Mouse (Mus musculus): ENCODE measurements around the gene Cmah. TPM values are rescaled to one million over a fixed set of nuclear protein-coding genes. Genes with fewer than 3 reads are reported as not detected.

The Cmah gene
- polyA plus RNA-seq, 1 experiment from 2014 or later, result 0.57 TPM

- Histone ChIP-seq H3K27me3 (no peaks in the 10 kb centered on the region), H3K36me3 (no peaks in the 10 kb centered on the region), H3K4me2 (no peak overlapping the region), H3K4me3 (no peak overlapping the region), H3K9ac (no peak overlapping the region), H3K27ac (no peak overlapping the region), H3K9me3 (no peaks in the 10 kb centered on the region), H3K4me1 (no peaks in the 10 kb centered on the region)
- 59% methylated on average over 7 of the region's 7 CpGs for WGBS
- no peak for ATAC-seq (ENCODE audit: borderline replicate concordance, extremely low read depth, low FRiP score, low TSS enrichment)
Observed at GRCm38 (mm10) chr13:24463767-24464166, 136.6 kb downstream of the Cmah start.

- Histone ChIP-seq H3K27me3 (no peaks in the 10 kb centered on the region), H3K9ac (no peak overlapping the region), H3K4me3 (no peak overlapping the region), H3K9me3 (no peaks in the 10 kb centered on the region), H3K36me3 (no peaks in the 10 kb centered on the region), H3K27ac (no peak overlapping the region), H3K4me2 (no peak overlapping the region), H3K4me1 (no peaks in the 10 kb centered on the region)
- ATAC-seq (ENCODE audit: borderline replicate concordance, extremely low read depth, low FRiP score, low TSS enrichment), result no peak
- WGBS, result 87% methylated on average over 9 of the region's 9 CpGs
Observed at GRCm38 (mm10) chr13:24466027-24466426, 138.8 kb downstream of the Cmah start.

- Histone ChIP-seq H3K4me1 (no peaks in the 10 kb centered on the region), H3K27me3 (no peaks in the 10 kb centered on the region), H3K27ac (no peak overlapping the region), H3K4me3 (no peak overlapping the region), H3K36me3 (no peaks in the 10 kb centered on the region), H3K4me2 (no peak overlapping the region), H3K9me3 (no peaks in the 10 kb centered on the region), H3K9ac (no peak overlapping the region)
- WGBS, result 60% methylated on average over 4 of the region's 4 CpGs
- ATAC-seq (ENCODE audit: borderline replicate concordance, extremely low read depth, low FRiP score, low TSS enrichment), result no peak
Observed at GRCm38 (mm10) chr13:24467806-24468205, 140.6 kb downstream of the Cmah start.

GRCm38 (mm10) chr13:24477564-24477963 lies 150.4 kb downstream of the Cmah start:
- no peak overlapping the region for H3K9ac ChIP-seq
- H3K36me3 ChIP-seq, result no peaks in the 10 kb centered on the region
- 47% methylated on average over 5 of the region's 5 CpGs for WGBS
- H3K9me3 ChIP-seq, result no peaks in the 10 kb centered on the region
- H3K4me2 ChIP-seq, result no peak overlapping the region
- H3K4me3 ChIP-seq, result no peak overlapping the region
- no peak for ATAC-seq (ENCODE audit: borderline replicate concordance, extremely low read depth, low FRiP score, low TSS enrichment)
- no peaks in the 10 kb centered on the region for H3K27me3 ChIP-seq
- H3K27ac ChIP-seq, result no peak overlapping the region
- no peaks in the 10 kb centered on the region for H3K4me1 ChIP-seq

- Histone ChIP-seq H3K9me3 (no peaks in the 10 kb centered on the region), H3K36me3 (no peaks in the 10 kb centered on the region), H3K4me1 (no peaks in the 10 kb centered on the region), H3K27me3 (no peaks in the 10 kb centered on the region), H3K4me2 (no peak overlapping the region), H3K27ac (no peak overlapping the region), H3K4me3 (no peak overlapping the region), H3K9ac (no peak overlapping the region)
- no peak for ATAC-seq (ENCODE audit: borderline replicate concordance, extremely low read depth, low FRiP score, low TSS enrichment)
- WGBS, result 81% methylated on average over 2 of the region's 2 CpGs
Observed at GRCm38 (mm10) chr13:24479516-24479915, 152.3 kb downstream of the Cmah start.

- Histone ChIP-seq H3K9ac (no peak overlapping the region), H3K9me3 (no peaks in the 10 kb centered on the region), H3K27me3 (no peaks in the 10 kb centered on the region), H3K4me2 (no peak overlapping the region), H3K4me1 (no peaks in the 10 kb centered on the region), H3K4me3 (no peak overlapping the region), H3K27ac (no peak overlapping the region), H3K36me3 (no peaks in the 10 kb centered on the region)
- 69% methylated on average over 6 of the region's 6 CpGs for WGBS
- ATAC-seq (ENCODE audit: borderline replicate concordance, extremely low read depth, low FRiP score, low TSS enrichment), result no peak
Observed at GRCm38 (mm10) chr13:24480824-24481223, 153.6 kb downstream of the Cmah start.

GRCm38 (mm10) chr13:24481615-24482295 lies 154.6 kb downstream of the Cmah start:
- Histone ChIP-seq H3K36me3 (no peaks in the 10 kb centered on the region), H3K27ac (no peak overlapping the region), H3K9me3 (no peaks in the 10 kb centered on the region), H3K4me1 (no peaks in the 10 kb centered on the region), H3K9ac (no peak overlapping the region), H3K4me3 (no peak overlapping the region), H3K27me3 (no peaks in the 10 kb centered on the region), H3K4me2 (no peak overlapping the region)
- WGBS, result 52% methylated on average over 10 of the region's 10 CpGs
- no peak for ATAC-seq (ENCODE audit: borderline replicate concordance, extremely low read depth, low FRiP score, low TSS enrichment)

- H3K9ac ChIP-seq, result no peak overlapping the region
- no peak overlapping the region for H3K27ac ChIP-seq
- no peaks in the 10 kb centered on the region for H3K4me1 ChIP-seq
- H3K27me3 ChIP-seq, result no peaks in the 10 kb centered on the region
- no peak for ATAC-seq (ENCODE audit: borderline replicate concordance, extremely low read depth, low FRiP score, low TSS enrichment)
- no peak overlapping the region for H3K4me2 ChIP-seq
- no peaks in the 10 kb centered on the region for H3K36me3 ChIP-seq
- WGBS, result 91% methylated on average over 3 of the region's 3 CpGs
- no peaks in the 10 kb centered on the region for H3K9me3 ChIP-seq
- H3K4me3 ChIP-seq, result no peak overlapping the region
Observed at GRCm38 (mm10) chr13:24483691-24484090, 156.5 kb downstream of the Cmah start.

- Histone ChIP-seq H3K9ac (no peak overlapping the region), H3K27me3 (no peaks in the 10 kb centered on the region), H3K27ac (no peak overlapping the region), H3K36me3 (no peaks in the 10 kb centered on the region), H3K9me3 (no peaks in the 10 kb centered on the region), H3K4me3 (no peak overlapping the region), H3K4me1 (no peaks in the 10 kb centered on the region), H3K4me2 (no peak overlapping the region)
- 76% methylated on average over 3 of the region's 3 CpGs for WGBS
- ATAC-seq (ENCODE audit: borderline replicate concordance, extremely low read depth, low FRiP score, low TSS enrichment), result no peak
Observed at GRCm38 (mm10) chr13:24484811-24485210, 157.6 kb downstream of the Cmah start.

GRCm38 (mm10) chr13:24485964-24486363 lies 158.8 kb downstream of the Cmah start:
- no peaks in the 10 kb centered on the region for H3K36me3 ChIP-seq
- no peak overlapping the region for H3K4me3 ChIP-seq
- H3K4me1 ChIP-seq, result no peaks in the 10 kb centered on the region
- H3K4me2 ChIP-seq, result no peak overlapping the region
- no peak overlapping the region for H3K9ac ChIP-seq
- no peaks in the 10 kb centered on the region for H3K27me3 ChIP-seq
- H3K27ac ChIP-seq, result no peak overlapping the region
- 52% methylated on average over 9 of the region's 9 CpGs for WGBS
- ATAC-seq (ENCODE audit: borderline replicate concordance, extremely low read depth, low FRiP score, low TSS enrichment), result no peak
- no peaks in the 10 kb centered on the region for H3K9me3 ChIP-seq

GRCm38 (mm10) chr13:24486403-24486802 lies 159.2 kb downstream of the Cmah start:
- Histone ChIP-seq H3K4me2 (no peak overlapping the region), H3K27me3 (no peaks in the 10 kb centered on the region), H3K27ac (no peak overlapping the region), H3K36me3 (no peaks in the 10 kb centered on the region), H3K9ac (no peak overlapping the region), H3K9me3 (no peaks in the 10 kb centered on the region), H3K4me3 (no peak overlapping the region), H3K4me1 (no peaks in the 10 kb centered on the region)
- no peak for ATAC-seq (ENCODE audit: borderline replicate concordance, extremely low read depth, low FRiP score, low TSS enrichment)
- 57% methylated on average over 6 of the region's 6 CpGs for WGBS

- no peak for ATAC-seq (ENCODE audit: borderline replicate concordance, extremely low read depth, low FRiP score, low TSS enrichment)
- WGBS, result 80% methylated on average over 5 of the region's 5 CpGs
- Histone ChIP-seq H3K9me3 (no peaks in the 10 kb centered on the region), H3K36me3 (no peaks in the 10 kb centered on the region), H3K9ac (no peak overlapping the region), H3K27ac (no peak overlapping the region), H3K4me1 (no peaks in the 10 kb centered on the region), H3K27me3 (no peaks in the 10 kb centered on the region), H3K4me3 (no peak overlapping the region), H3K4me2 (no peak overlapping the region)
Observed at GRCm38 (mm10) chr13:24487061-24487460, 159.9 kb downstream of the Cmah start.

- H3K4me1 ChIP-seq, result no peaks in the 10 kb centered on the region
- no peak for ATAC-seq (ENCODE audit: borderline replicate concordance, extremely low read depth, low FRiP score, low TSS enrichment)
- no peaks in the 10 kb centered on the region for H3K36me3 ChIP-seq
- no peak overlapping the region for H3K9ac ChIP-seq
- no peak overlapping the region for H3K4me3 ChIP-seq
- no peak overlapping the region for H3K4me2 ChIP-seq
- H3K27me3 ChIP-seq, result no peaks in the 10 kb centered on the region
- H3K9me3 ChIP-seq, result no peaks in the 10 kb centered on the region
- 85% methylated on average over 5 of the region's 5 CpGs for WGBS
- H3K27ac ChIP-seq, result no peak overlapping the region
Observed at GRCm38 (mm10) chr13:24487546-24487945, 160.3 kb downstream of the Cmah start.

Data from lung, embryonic 15.5 days (tissue).